Mouse (Mus musculus) gastrocnemius, postnatal 14 days (tissue): ENCODE measurements at regions not wholly inside any gene's neighbourhood (a gene's known extent, or its start where the extent isn't known, plus 50 kb on each side); places are given as distances from the start of the nearest gene placed in this dataset.

ENCODE experiments used
- DNase-seq: peaks from one replicate; pipeline ENCODE4 v3.0.0; 2021; ENCODE audit warnings: mixed read lengths
- intact Hi-C: fragments of 180-260 bp; cut with DNase I; formaldehyde crosslinking; loops from one replicate; pipeline ENCODE4 v1.15.1; 2025; ENCODE audit warnings: low total_unique reads

- intact Hi-C loops: no loop called here
- DNase-seq: no peak
Observed at GRCm38 (mm10) chr12:77811276-77811675, 382.8 kb upstream of the Gm6657 start.

- intact Hi-C loops: no loop called here
Observed at GRCm38 (mm10) chr12:77819456-77819855, 374.6 kb upstream of the Gm6657 start.

GRCm38 (mm10) chr12:77823381-77824030 lies 370.5 kb upstream of the Gm6657 start:
- peak; percentile 10 for DNase-seq
- intact Hi-C loops: no loop called here

More at GRCm38 (mm10) chr12:77819456-77819855, 374.6 kb upstream of the Gm6657 start:
- DNase-seq: no peak

- intact Hi-C loops: no loop called here
Observed at GRCm38 (mm10) chr12:77833411-77834169, 360.5 kb upstream of the Gm6657 start.

GRCm38 (mm10) chr12:77834891-77835290 lies 359.2 kb upstream of the Gm6657 start:
- intact Hi-C loops: no loop called here
- no peak for DNase-seq

More at GRCm38 (mm10) chr12:77833411-77834169, 360.5 kb upstream of the Gm6657 start:
- no peak for DNase-seq

GRCm38 (mm10) chr12:77836231-77836630 lies 357.8 kb upstream of the Gm6657 start:
- intact Hi-C loops: no loop called here
- DNase-seq: no peak

- intact Hi-C loops: no loop called here
- DNase-seq: no peak
Observed at GRCm38 (mm10) chr12:77841844-77842415, 352.1 kb upstream of the Gm6657 start.

GRCm38 (mm10) chr12:77852595-77853577 lies 341.2 kb upstream of the Gm6657 start:
- intact Hi-C loops: no loop called here
- DNase-seq: no peak

- intact Hi-C loops: no loop called here
- no peak for DNase-seq
Observed at GRCm38 (mm10) chr12:77854281-77855075, 339.6 kb upstream of the Gm6657 start.

GRCm38 (mm10) chr12:77855796-77856195 lies 338.2 kb upstream of the Gm6657 start:
- intact Hi-C loops: no loop called here
- DNase-seq: no peak

GRCm38 (mm10) chr12:77857281-77857680 lies 336.8 kb upstream of the Gm6657 start:
- no peak for DNase-seq
- intact Hi-C loops: no loop called here

GRCm38 (mm10) chr12:77860769-77861557 lies 333.1 kb upstream of the Gm6657 start:
- DNase-seq: no peak
- intact Hi-C loops: no loop called here

GRCm38 (mm10) chr12:77867947-77868495 lies 326.0 kb upstream of the Gm6657 start:
- intact Hi-C loops: no loop called here
- DNase-seq: no peak

- no peak for DNase-seq
- intact Hi-C loops: no loop called here
Observed at GRCm38 (mm10) chr12:77869296-77869695, 324.7 kb upstream of the Gm6657 start.

- intact Hi-C loops: no loop called here
- DNase-seq: no peak
Observed at GRCm38 (mm10) chr12:77887335-77887734, 306.7 kb upstream of the Gm6657 start.

GRCm38 (mm10) chr12:77891452-77891851 lies 302.6 kb upstream of the Gm6657 start:
- no peak for DNase-seq
- intact Hi-C loops: no loop called here

- no peak for DNase-seq
- intact Hi-C loops: no loop called here
Observed at GRCm38 (mm10) chr12:77894238-77894637, 299.8 kb upstream of the Gm6657 start.

- intact Hi-C loops: no loop called here
- no peak for DNase-seq
Observed at GRCm38 (mm10) chr12:77895508-77895907, 298.5 kb upstream of the Gm6657 start.
